Mouse (Mus musculus) monocyte, adult 5-6 weeks (primary cell): ENCODE results near the gene Pex5. TPM values are rescaled to one million over a fixed set of nuclear protein-coding genes. Genes with fewer than 3 reads are reported as not detected.

Source experiments
- ATAC-seq: fragments of 153-309, 156-312 bp; replicated peaks from 2 replicates; pipeline ENCODE4 v1.8.0; 2017; ENCODE audit warnings: mild to moderate bottlenecking; ENCODE audit not compliant: low TSS enrichment, insufficient number of reproducible peaks, severe bottlenecking, poor library complexity, low FRiP score
- total RNA-seq: library from RNA; stranded (forward); fragments of 200-1000, 200-491, 200-594 nt; gene quantifications from 3 replicates; pipeline ENCODE4 v1.2.3, GENCODE M21; 2017

Pex5 gene
- total RNA-seq, 1 experiment from 2014 or later, result 20.2 TPM

GRCm38 (mm10) chr6:124376311-124376710 is 38.6 kb downstream of the Pex5 start:
- ATAC-seq, result no peak

DNA sequence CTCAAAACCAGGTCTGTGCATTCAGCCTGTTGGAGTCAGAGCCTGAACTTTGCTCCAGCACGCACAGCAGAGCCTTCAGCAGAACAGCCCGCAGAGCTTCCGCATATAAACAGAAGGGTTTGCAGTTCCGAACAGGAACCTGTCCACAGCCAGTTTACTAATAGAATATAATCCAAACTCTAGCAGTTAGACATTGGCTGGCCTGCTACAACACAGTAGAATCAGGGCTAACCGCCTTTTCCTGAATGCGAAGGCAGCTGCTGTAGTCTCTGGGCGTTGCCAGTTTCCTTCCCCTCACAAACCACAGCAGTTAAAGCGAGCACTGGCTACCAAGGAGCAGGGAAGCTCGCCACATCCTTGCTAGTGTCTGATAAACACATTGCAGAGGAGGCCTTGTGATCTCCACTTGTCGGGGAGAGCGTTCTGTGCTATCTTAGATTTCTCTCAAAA is 39.4 kb downstream of the Pex5 start:
- ATAC-seq, result peak; percentile 90

GRCm38 (mm10) chr6:124374683-124375082 is 40.2 kb downstream of the Pex5 start:
- no peak for ATAC-seq

GRCm38 (mm10) chr6:124373584-124374206 is 41.2 kb downstream of the Pex5 start:
- ATAC-seq, result 0 out of 2 replicates have a peak, but pooled peaks have one; percentile 27

- no peak for ATAC-seq
Observed at GRCm38 (mm10) chr6:124364328-124364727, 50.5 kb downstream of the Pex5 start.

- ATAC-seq, result no peak
Observed at GRCm38 (mm10) chr6:124360549-124360948, 54.3 kb downstream of the Pex5 start.

DNA sequence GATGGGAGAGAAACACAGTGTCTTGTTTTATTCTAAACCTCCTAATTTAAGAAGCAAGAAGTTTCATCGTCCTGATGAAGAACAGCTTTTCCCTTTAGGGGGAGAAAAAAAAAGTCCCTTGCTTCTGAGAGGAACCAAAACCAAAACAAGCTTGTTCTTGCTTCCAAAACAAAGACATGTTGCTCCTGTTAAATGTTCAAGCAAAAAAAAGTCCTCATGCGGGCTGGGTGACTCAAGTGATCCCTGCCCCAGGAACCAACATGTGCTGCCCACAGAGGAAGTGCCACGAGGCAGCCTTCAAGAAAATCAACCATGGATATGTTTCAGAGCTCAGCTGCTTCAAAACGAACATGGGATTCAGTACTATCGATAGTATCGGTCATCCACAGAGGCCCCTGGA is 55.9 kb downstream of the Pex5 start:
- ATAC-seq, result no peak

GRCm38 (mm10) chr6:124353246-124353645 is 61.6 kb downstream of the Pex5 start:
- no peak for ATAC-seq

Other genes with a start within 250 kb of the Pex5 start
- gene Vmn2r27, start 183.2 kb downstream of the Pex5 start, total RNA-seq, result 0.75 TPM in 1 of 3 replicates, not detected in the others
- 1.7 to 2.9 TPM (median 2.2 TPM) in 3 replicates for gene Cd163, start 110.4 kb downstream of the Pex5 start, total RNA-seq
- gene Clstn3, start 49.7 kb upstream of the Pex5 start, total RNA-seq, result not detected in 3 replicates
- 0.19 to 0.21 TPM (median 0.19 TPM) in 3 replicates for gene C1rl, start 78.0 kb upstream of the Pex5 start, total RNA-seq
- 1.4 TPM in 1 of 3 replicates, not detected in the others for gene C1ra, start 97.3 kb upstream of the Pex5 start, total RNA-seq
- gene C1s1, start 127.3 kb upstream of the Pex5 start, total RNA-seq, result not detected in 3 replicates
- not detected in 3 replicates for gene C1rb, start 155.2 kb upstream of the Pex5 start, total RNA-seq
- not detected in 3 replicates for gene C1s2, start 221.0 kb upstream of the Pex5 start, total RNA-seq
- 18.6 to 29.6 TPM (median 20.8 TPM) in 3 replicates for gene Lpcat3, start 248.0 kb upstream of the Pex5 start, total RNA-seq